Mouse (Mus musculus) intestine, postnatal 0 days (tissue): Measurements from ENCODE around the gene Rpl4. TPM values are rescaled to one million over a fixed set of nuclear protein-coding genes. Genes with fewer than 3 reads are reported as not detected.
"Not testable (repeated sequence)": the region's sequence is repeated elsewhere in the genome, so short reads cannot be mapped to it uniquely, and the experiment has no call there.

Source experiments
- ATAC-seq: fragments of 200-750 bp; cut with Nextera tagmentation; 2 replicates; pipeline ENCODE4 v1.8.0; 2017; ENCODE audit warnings: mild to moderate bottlenecking, moderate TSS enrichment, moderate library complexity
- H3K27ac ChIP-seq: fragments of 300-500 bp; sonication (generic); 2 replicates; pipeline ENCODE4 v1.5.1; 2014; ENCODE audit warnings: mild to moderate bottlenecking, low read depth, low read length, moderate library complexity
- H3K27me3 ChIP-seq: fragments of 300-500 bp; sonication (generic); replicated peaks from 2 replicates; pipeline ENCODE4 v1.6.1; 2014; ENCODE audit warnings: low read length, mixed read lengths; ENCODE audit not compliant: control insufficient read depth, insufficient read depth
- H3K36me3 ChIP-seq: fragments of 300-500 bp; sonication (generic); 2 replicates; pipeline ENCODE4 v1.6.1; 2014; ENCODE audit warnings: mild to moderate bottlenecking, moderate library complexity; ENCODE audit not compliant: control insufficient read depth, insufficient read depth
- H3K4me1 ChIP-seq: fragments of 300-500 bp; sonication (generic); replicated peaks from 2 replicates; pipeline ENCODE4 v1.6.1; 2014; ENCODE audit warnings: antibody characterized with exemption, low read length, mixed read lengths; ENCODE audit not compliant: control insufficient read depth, insufficient read depth
- H3K4me2 ChIP-seq: fragments of 300-500 bp; sonication (generic); replicated peaks from 2 replicates; pipeline ENCODE4 v1.6.1; 2014; ENCODE audit warnings: low read depth, mild to moderate bottlenecking, moderate library complexity
- H3K4me3 ChIP-seq: fragments of 300-500 bp; sonication (generic); 2 replicates; pipeline ENCODE4 v1.5.1; 2014; ENCODE audit warnings: low read depth, low read length
- H3K9ac ChIP-seq: fragments of 300-500 bp; sonication (generic); 2 replicates; pipeline ENCODE4 v1.6.1; 2014; ENCODE audit warnings: mild to moderate bottlenecking, low read depth, low read length
- H3K9me3 ChIP-seq: fragments of 300-500 bp; sonication (generic); 2 replicates; pipeline ENCODE4 v1.6.1; 2016; ENCODE audit warnings: mixed run types; ENCODE audit not compliant: control insufficient read depth
- CTCF ChIP-seq: sonication (generic); IDR thresholded peaks from 2 replicates; pipeline ENCODE4 v1.5.1; 2016; ENCODE audit warnings: low read depth, mild to moderate bottlenecking, control low read depth, antibody characterized with exemption, moderate library complexity
- WGBS: fragments of 180-500 bp; shearing (Covaris S2); extraction: QIAGEN DNeasy Blood & Tissue Kit; methylation state at CpG from one replicate; pipeline ENCODE4 v1.1.7; 2014; 5-methylcytosine and 5-hydroxymethylcytosine counted together
- polyA plus RNA-seq: library from polyadenylated mRNA; unstranded; fragments of >200 nt; fragmentation: Nextera tagmentation; extraction: Ambion mirVana; gene quantifications from 2 replicates; pipeline ENCODE4 v1.2.1, GENCODE M21; 2015

Rpl4 gene
- 575 and 580 TPM in 2 replicates for polyA plus RNA-seq

GRCm38 (mm10) chr9:64172816-64173665 is at the start of gene Rpl4, which contains the start of gene Zwilch:
TSS of gene Rpl4 (plus strand) at chr9:64173375.
TSS of gene Zwilch (minus strand) at chr9:64173104.
- peaks cover 31% of the 10 kb centered on the region for H3K36me3 ChIP-seq
- TF ChIP-seq CTCF = peak; percentile 50
- no peaks in the 10 kb centered on the region for H3K9me3 ChIP-seq
- peak within 1 kb of the TSS; percentile 98 for H3K4me3 ChIP-seq
- H3K4me1 ChIP-seq = no peaks in the 10 kb centered on the region; the same call in 1 of the 2 replicates
- ATAC-seq = peak; percentile 78
- WGBS = under 1% methylated on average over 42 of the region's 42 CpGs
- H3K9ac ChIP-seq = peak within 1 kb of the TSS; percentile 93
- peak within 1 kb of the TSS; percentile 57; the same call in 1 of the 2 replicates for H3K27ac ChIP-seq
- no peaks in the 10 kb centered on the region for H3K27me3 ChIP-seq
- H3K4me2 ChIP-seq = peak within 1 kb of the TSS; percentile 76

- H3K27me3 ChIP-seq, H3K4me2 ChIP-seq, H3K36me3 ChIP-seq, H3K4me3 ChIP-seq, H3K9me3 ChIP-seq, H3K9ac ChIP-seq, ATAC-seq, H3K27ac ChIP-seq, H3K4me1 ChIP-seq: not testable (repeated sequence)
- WGBS = 62% methylated on average over 3 of the region's 3 CpGs
These were observed 48.3 kb upstream of the Rpl4 start for GRCm38 (mm10) chr9:64124846-64125245.

GRCm38 (mm10) chr9:64125307-64125706 is 47.9 kb upstream of the Rpl4 start:
- no peaks in the 10 kb centered on the region for H3K36me3 ChIP-seq
- TF ChIP-seq CTCF = no peak
- no peaks in the 10 kb centered on the region for H3K27me3 ChIP-seq
- no peak overlapping the region for H3K4me2 ChIP-seq
- no peak for ATAC-seq
- H3K9me3 ChIP-seq = no peaks in the 10 kb centered on the region
- WGBS = 70% methylated on average over 3 of the region's 3 CpGs
- H3K27ac ChIP-seq = no peak overlapping the region
- H3K4me3 ChIP-seq = no peak overlapping the region
- no peak overlapping the region for H3K9ac ChIP-seq
- no peaks in the 10 kb centered on the region; the same call in 1 of the 2 replicates for H3K4me1 ChIP-seq

GRCm38 (mm10) chr9:64126121-64126520 is 47.1 kb upstream of the Rpl4 start:
- WGBS = 66% methylated on average over 12 of the region's 12 CpGs
- H3K27ac ChIP-seq = no peak overlapping the region
- no peak overlapping the region for H3K4me3 ChIP-seq
- no peaks in the 10 kb centered on the region; the same call in 1 of the 2 replicates for H3K4me1 ChIP-seq
- TF ChIP-seq CTCF = no peak
- no peaks in the 10 kb centered on the region for H3K27me3 ChIP-seq
- H3K9ac ChIP-seq = no peak overlapping the region
- no peaks in the 10 kb centered on the region for H3K36me3 ChIP-seq
- ATAC-seq = no peak
- no peak overlapping the region for H3K4me2 ChIP-seq
- no peaks in the 10 kb centered on the region for H3K9me3 ChIP-seq

GRCm38 (mm10) chr9:64131623-64132022 is 41.6 kb upstream of the Rpl4 start:
- Histone ChIP-seq H3K4me2 (no peak overlapping the region), H3K27me3 (no peaks in the 10 kb centered on the region), H3K9ac (no peak overlapping the region), H3K4me3 (no peak overlapping the region), H3K36me3 (no peaks in the 10 kb centered on the region), H3K27ac (no peak overlapping the region), H3K4me1 (0 out of 2 replicates have a peak, but pooled peaks cover 7% of the 10 kb centered on the region), H3K9me3 (no peaks in the 10 kb centered on the region)
- ATAC-seq = peak; percentile 53; the same call in 1 of the 2 replicates
- 53% methylated on average over 6 of the region's 6 CpGs for WGBS
- no peak for TF ChIP-seq CTCF

GRCm38 (mm10) chr9:64138896-64139295 is 34.3 kb upstream of the Rpl4 start:
- H3K4me1 ChIP-seq, H3K27ac ChIP-seq, H3K4me3 ChIP-seq, H3K4me2 ChIP-seq, H3K9ac ChIP-seq, H3K27me3 ChIP-seq, ATAC-seq, H3K36me3 ChIP-seq, H3K9me3 ChIP-seq: not testable (repeated sequence)
- 5% methylated on average over 6 of the region's 6 CpGs for WGBS
- TF ChIP-seq CTCF = peak; percentile 77
